Mouse (Mus musculus) G1E (cell line): ENCODE measurements around the gene Sfmbt1.
A peak's percentile ranks its signal among the peaks of the same experiment; 100 is the strongest.

ENCODE experiments used
- CTCF ChIP-seq: IDR thresholded peaks from 2 replicates; pipeline ENCODE4 v1.5.1; 2012; ENCODE audit warnings: low read depth, low read length, inconsistent platforms, mixed read lengths
- GATA1 ChIP-seq: IDR thresholded peaks from 2 replicates; pipeline ENCODE4 v1.6.1; 2012; ENCODE audit warnings: borderline replicate concordance, low read length, inconsistent platforms, mixed read lengths
- GATA2 ChIP-seq: IDR thresholded peaks from 2 replicates; pipeline ENCODE4 v1.6.1; 2012; ENCODE audit warnings: low read depth, low read length, inconsistent platforms, borderline replicate concordance
- POLR2AphosphoS5 ChIP-seq: IDR thresholded peaks from 2 replicates; pipeline ENCODE4 v1.6.1; 2012; ENCODE audit warnings: low read depth, low read length, inconsistent platforms; ENCODE audit not compliant: insufficient replicate concordance
- TAL1 ChIP-seq: conservative IDR thresholded peaks from 2 replicates; pipeline ENCODE4 v1.6.1; 2012; ENCODE audit warnings: low read depth, low read length, inconsistent platforms, mixed read lengths

GRCm38 (mm10) chr14:30699656-30700055, 15.0 kb upstream of the Sfmbt1 start:
- peak; percentile 78 for TF ChIP-seq CTCF
- TF ChIP-seq GATA2, result no peak
- TF ChIP-seq GATA1, result no peak
- TF ChIP-seq TAL1, result no peak
- no peak for TF ChIP-seq POLR2AphosphoS5
